Mouse (Mus musculus): ENCODE data around the gene Nedd9.

Gene Nedd9

DNA sequence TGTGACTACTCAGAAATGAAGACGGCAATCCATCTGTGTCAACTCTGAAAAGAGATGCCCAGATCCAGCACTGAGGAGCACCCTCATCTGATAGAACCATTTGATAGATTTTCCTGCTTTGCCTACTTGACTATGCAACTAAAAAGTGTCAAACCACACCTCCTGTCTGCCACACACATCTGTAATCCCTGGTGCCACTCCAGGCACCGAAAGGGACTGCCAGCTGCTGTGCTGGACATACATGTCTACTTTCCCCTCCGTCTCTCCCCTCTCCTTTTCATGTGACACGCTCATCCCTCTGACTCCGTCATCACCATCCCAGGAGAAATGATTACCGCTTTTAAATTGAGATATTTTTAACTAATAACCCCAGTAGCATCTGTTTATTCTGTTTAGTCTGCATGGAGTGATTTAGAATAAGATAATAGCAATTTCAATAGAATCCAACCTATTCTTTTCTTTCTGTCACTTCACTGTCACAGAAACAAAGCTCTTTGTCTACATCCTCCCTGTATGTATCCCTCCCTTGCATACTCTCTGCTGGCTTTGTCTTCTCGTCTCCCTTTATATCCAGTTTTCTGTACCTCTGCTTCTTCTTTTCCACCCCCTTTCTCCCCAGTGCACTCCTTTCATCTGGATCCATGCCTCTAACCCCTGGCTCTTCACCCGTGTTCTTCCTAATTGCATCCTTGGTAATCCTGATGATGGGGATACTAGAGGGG, 5.0 kb upstream of the Nedd9 start:
- in situ Hi-C loops (cut with MseI, MboI) = no loop called here

DNA sequence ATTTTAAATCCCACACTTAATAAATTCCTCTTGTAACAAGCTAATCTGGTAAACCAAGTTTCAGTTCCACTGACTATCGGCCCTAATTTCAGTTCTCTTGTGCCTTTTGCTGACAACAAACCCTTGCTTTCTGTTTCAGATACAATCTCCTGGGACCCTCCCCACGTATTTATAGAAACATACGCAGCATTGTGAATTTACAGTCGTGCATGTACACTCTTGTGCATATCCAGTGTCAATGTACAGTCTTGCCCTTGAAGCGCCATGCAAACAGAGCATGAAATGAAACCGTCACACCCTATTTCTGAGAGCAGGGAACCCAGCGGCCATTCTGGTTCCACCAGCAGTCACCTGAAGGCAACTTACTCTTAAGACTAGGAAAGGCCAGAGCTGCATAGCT, 4.4 kb upstream of the Nedd9 start:
- in situ Hi-C loops (cut with MseI, MboI) = no loop called here

GRCm38 (mm10) chr13:41490282-41490681, 3.1 kb upstream of the Nedd9 start:
- in situ Hi-C loops (cut with MseI, MboI) = no loop called here

DNA sequence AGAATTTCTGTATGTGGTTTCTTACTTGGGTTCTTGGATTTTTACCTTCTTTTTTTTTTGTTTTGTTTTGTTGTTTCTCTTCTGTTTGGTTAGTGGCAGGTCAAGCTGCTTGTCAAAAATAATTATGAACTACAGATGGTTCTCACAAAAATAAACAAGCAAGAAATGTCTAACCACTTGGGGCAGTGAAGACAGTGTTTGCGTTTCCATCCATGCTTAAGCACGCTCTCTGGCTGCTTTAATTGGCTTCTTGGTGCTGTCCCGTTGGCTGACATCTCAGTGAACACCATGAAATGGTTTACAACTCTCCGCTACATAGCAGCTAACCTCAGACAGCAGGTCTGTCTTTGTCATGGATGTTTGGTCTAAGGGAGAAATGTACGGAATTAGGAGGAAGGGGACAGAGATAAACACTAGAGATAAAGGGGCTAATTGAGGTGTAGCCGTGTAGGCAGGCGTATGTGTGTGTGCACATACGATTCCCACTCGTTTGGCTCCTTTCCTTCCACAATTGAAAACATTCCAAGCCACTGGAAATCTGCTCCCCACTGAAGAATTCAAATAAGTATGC, 2.6 kb upstream of the Nedd9 start:
- in situ Hi-C loops (cut with MseI, MboI) = no loop called here

- in situ Hi-C loops (cut with MseI, MboI) = no loop called here
Measured at GRCm38 (mm10) chr13:41487409-41487743, 214 bp upstream of the Nedd9 start.

DNA sequence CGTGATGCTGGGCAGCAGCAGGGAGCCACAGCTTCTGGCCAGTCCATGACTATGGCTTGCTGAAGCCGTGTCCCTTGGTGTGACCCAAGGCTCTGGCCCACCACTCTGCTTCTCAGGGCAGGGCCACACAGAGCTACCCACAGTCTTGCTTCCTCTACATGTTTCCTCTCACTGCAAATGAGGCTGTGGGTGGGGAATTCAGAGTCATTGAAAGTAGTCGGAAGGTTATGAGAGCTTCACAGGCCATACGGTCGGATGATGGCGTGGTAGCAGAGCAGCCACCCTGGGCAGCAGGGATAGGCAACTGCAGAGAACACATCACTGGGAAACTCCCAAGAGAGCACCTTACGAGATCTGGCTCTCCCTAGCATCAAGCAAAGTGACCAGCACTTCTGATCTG, 3.2 kb downstream of the Nedd9 start:
- in situ Hi-C loops (cut with MseI, MboI) = no loop called here

- in situ Hi-C loops (cut with MseI, MboI) = no loop called here
Measured at GRCm38 (mm10) chr13:41482408-41483011, 4.7 kb downstream of the Nedd9 start.

DNA sequence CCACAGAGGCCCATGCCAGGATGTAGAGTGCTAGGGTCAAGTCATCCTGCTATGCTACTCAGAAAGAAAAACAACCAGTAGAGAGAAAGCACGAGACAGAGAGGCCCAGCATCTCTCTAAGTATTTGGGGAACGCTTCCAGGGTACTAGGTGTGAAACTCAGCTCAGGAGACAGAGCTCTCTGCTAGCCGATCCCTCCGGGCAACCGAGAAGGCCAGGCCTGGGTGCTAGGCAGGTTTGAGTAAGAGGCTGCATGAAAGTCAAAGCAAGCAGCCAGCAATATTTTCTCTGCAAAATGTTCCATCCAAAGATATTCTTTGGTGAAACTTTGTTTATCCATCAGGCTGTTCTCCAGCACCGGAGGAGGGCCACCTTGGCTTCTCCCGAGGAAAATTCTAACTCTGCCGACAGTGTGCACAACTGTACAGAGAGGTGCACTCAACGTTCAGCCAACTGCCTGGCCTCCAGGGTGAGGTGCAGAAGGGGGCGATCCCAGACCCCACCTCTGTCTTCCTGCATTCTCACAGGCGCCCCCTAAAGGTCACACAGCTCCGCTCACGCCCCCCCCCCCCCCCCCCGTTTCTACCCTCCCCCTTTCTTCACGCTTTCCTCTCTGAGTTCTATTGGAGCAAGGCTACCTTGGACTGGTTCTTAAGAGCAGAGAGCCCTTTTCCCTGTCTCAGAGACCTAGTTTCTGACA, 7.3 kb downstream of the Nedd9 start:
- in situ Hi-C loops (cut with MseI, MboI) = no loop called here

DNA sequence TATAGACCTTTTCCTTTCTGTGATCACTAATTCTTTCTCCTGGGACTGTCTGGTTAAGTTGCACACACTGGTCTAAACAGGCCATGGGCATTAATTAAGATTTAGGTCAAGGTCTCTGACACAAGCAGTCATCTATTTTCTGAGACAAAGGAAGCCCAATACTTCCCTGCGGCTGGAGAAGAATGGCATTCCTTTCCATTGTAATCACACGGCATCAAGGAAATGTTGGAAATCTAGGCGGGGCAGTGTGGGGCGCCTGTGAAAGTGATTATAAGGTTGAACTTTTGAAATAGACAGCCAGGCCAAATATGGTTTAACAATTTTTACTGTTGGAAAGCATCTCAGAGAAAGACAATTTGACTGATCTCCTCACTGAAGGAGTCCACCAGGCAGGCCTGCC, 10.9 kb downstream of the Nedd9 start:
- in situ Hi-C loops (cut with MseI, MboI) = no loop called here

DNA sequence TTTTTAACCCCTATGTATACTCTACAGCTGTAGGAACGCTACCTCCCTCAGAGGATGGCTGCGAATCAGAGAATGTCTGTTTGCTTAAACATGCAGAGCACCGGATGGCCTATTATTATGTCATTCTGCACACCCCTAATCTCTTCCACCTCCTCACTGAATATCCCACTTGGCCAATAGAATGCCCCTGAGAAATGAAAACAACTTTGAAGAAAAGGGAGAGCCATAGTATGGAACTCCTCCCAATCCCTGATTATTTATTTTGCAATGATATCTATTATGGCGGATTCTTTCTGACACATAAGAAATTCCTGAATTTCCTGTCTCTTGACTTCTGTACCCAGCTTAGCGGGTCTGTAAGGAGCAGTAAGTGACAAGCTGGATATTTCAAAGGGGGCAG, 12.8 kb downstream of the Nedd9 start:
- in situ Hi-C loops (cut with MseI, MboI) = no loop called here

DNA sequence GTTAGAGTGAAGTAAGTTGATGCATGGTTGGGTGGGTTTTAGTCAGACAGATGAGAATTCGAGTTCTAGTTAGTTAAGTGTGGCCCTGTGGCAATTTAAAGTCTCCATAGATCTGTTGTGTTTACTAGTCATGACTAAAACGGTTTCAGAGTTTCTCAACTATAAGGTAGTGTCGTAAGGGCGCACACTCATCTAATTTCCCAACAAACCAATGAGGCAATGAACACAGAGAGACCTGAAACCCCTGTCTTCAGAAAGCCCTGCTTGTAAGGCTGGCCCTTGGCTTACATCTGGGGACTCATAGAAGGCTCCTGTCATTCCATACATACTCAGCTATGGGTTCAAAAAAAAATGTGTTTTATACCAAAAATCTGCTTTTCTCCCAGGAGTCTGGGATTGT, 13.7 kb downstream of the Nedd9 start:
- in situ Hi-C loops (cut with MseI, MboI) = no loop called here

- in situ Hi-C loops (cut with MseI, MboI) = no loop called here
Measured at GRCm38 (mm10) chr13:41472878-41473424, 14.2 kb downstream of the Nedd9 start.

DNA sequence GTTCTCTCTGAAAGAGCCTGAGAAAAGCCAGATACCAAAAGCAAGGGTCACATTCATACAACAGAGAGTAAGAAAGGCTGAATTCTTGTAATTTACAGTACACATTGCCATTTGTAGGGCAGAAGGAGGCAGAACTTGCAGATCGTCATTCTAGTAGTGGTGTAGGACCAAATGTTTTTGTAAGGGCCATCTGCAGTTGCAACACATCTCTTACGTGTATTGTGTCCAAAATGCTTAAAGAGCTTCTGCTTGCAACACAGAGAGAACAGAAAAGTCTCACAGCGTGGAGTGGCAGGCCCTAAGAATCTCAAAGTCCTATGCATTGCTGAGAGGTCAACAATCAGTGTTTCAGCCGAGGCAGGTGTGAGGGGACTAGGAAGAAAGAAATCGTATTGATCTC, 18.9 kb downstream of the Nedd9 start:
- in situ Hi-C loops (cut with MseI, MboI) = no loop called here

- in situ Hi-C loops (cut with MseI, MboI) = no loop called here
Measured at GRCm38 (mm10) chr13:41467036-41467435, 20.1 kb downstream of the Nedd9 start.

GRCm38 (mm10) chr13:41466616-41467015, 20.5 kb downstream of the Nedd9 start:
- in situ Hi-C loops (cut with MseI, MboI) = no loop called here

GRCm38 (mm10) chr13:41466191-41466590, 21.0 kb downstream of the Nedd9 start:
- in situ Hi-C loops (cut with MseI, MboI) = no loop called here

DNA sequence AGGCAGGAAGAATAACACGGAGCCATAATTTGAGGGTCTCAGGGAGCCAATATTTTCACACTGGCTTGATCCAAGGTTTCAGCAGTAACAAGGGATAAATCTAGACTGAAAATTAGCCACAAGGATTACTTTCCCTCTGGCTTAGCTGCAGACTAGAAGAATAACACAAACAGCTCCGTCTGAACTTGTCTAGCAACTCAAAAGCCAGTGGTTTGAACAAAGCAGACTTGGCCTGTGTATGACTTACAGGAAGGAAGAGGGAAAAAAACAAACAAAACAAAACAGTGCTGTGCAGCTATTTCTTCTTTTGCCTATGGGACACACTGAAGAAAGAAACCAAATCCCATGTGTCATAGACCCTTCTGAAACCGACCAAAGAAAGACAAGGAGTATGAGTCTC, 25.7 kb downstream of the Nedd9 start:
- in situ Hi-C loops (cut with MseI, MboI) = no loop called here

DNA sequence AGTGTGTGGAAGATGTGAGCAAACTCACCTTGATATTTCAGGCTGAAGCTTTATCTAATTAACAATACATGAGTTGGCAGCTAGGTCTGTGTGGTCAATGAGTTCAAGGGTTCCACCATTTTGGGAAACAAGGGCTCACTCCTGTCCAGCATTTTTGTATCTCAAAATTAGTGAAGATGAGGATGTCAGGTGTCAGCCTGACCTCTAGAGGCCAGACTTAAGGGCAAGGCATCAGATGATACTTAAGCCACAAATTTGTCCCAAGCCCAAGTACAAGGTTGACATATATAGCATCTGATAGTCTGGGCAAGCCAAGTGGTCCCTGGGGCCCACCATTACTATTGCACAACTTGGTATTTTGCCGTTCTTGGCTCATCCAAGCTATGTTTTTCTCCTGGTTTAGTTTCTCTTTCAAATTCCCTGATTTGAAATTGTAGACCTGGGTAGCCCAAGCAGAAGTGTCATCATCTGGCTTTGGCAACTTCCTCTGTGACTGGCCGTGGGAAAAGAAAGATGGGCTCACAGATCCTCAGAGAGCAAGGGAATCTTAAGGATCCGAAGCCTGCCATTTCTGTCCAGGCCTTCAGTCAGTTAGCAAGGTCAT, 27.4 kb downstream of the Nedd9 start:
- in situ Hi-C loops (cut with MseI, MboI) = no loop called here

- in situ Hi-C loops (cut with MseI, MboI) = no loop called here
Measured at GRCm38 (mm10) chr13:41458709-41459108, 28.5 kb downstream of the Nedd9 start.

DNA sequence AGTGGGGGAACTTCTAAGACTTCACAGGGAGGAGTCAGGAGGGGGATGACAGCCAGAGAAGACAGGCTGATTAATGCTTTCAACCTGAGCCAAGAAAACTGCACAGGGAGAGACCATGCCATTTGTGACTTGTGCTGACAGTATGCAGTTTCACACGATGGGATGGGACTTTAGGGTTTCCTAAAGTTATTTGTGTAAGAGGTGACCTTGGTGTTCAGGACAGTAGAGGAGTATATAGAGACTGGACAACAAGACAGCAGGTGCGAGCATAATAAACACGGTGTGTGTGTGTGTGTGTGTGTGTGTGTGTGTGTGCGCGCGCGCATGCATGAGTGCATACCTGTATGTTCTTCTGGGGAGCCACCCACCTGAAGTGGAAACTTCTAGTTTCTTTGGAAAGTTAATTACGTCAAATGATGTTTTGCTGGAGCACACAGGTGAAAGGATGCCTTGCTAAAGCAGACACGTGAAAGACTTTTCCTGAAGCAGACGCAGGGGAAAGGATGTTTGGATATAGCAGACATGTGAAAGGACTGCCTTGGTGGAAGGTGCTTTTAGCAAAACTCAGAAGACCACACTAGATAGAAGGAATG, 29.3 kb downstream of the Nedd9 start:
- in situ Hi-C loops (cut with MseI, MboI) = no loop called here

DNA sequence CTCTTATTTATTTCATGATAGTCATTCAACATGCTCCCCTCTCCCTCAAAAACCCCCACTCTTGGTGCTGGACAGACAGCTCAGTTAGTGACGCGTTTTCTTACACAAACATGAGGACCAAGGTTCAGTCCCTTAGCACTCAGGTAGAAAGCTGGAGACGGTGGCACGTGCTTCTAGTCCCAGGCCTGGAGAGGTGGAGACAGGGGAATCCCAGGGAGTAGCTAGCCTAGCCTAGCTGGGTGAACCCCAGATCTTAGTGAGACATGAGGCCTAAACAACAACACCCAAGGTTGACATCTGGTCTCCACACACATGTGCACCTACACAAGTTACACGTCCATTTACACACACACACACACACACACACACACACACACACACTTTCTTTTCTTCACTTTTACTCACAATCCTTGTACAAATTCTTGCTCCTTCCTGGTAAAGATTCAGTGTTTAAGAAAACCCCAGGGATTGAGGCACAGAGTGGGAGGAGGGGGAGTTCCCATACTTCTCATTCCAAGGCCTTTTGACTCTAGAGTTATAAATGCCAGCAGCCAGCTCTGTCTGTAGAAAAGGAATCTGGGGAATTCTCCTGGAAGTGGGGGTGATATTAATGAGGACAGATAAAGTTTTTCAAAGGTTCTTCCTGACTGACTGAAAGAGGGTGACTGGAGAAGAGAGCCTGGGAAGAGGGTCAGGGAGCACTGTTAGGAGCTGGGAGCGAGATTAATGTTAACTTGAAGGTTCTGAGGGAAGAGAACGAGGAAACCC, 29.9 kb downstream of the Nedd9 start:
- in situ Hi-C loops (cut with MseI, MboI) = no loop called here

All from mouse trophoblast stem cell (cell line).